Mouse (Mus musculus) granulocyte monocyte progenitor cell, adult 5-6 weeks (primary cell): ENCODE data around the gene Ppox. TPM values are rescaled to one million over a fixed set of nuclear protein-coding genes. Genes with fewer than 3 reads are reported as not detected.

Experiments
- total RNA-seq, 2 experiments: library from RNA; stranded (forward) in 1 of 2; stranded (reverse) in 1 of 2; fragments of 200-712, 200-1000 nt in 1 of 2; fragments of >200 nt in 1 of 2; fragmentation: Nextera tagmentation in 1 of 2; gene quantifications; 2 replicates each; pipeline ENCODE4 v1.2.3; 2014 to 2017

Gene Ppox
- total RNA-seq, 2 experiments from 2014 or later: 22.5 to 25.3 TPM

Other genes with a start within 250 kb of the Ppox start
- 274 and 310 TPM in 2 replicates for gene Fcgr3, start 216.3 kb downstream of the Ppox start, total RNA-seq (2014; fragmentation: Nextera tagmentation)
- gene Fcgr3, start 216.3 kb downstream of the Ppox start, total RNA-seq (2017): 498 and 520 TPM in 2 replicates
- gene Cfap126, start 167.3 kb downstream of the Ppox start, total RNA-seq (2014; fragmentation: Nextera tagmentation): 1.7 and 3.8 TPM in 2 replicates
- 0.47 and 1.5 TPM in 2 replicates for gene Cfap126, start 167.3 kb downstream of the Ppox start, total RNA-seq (2017)
- 119 and 151 TPM in 2 replicates for gene Sdhc, start 130.6 kb downstream of the Ppox start, total RNA-seq (2014; fragmentation: Nextera tagmentation)
- gene Sdhc, start 130.6 kb downstream of the Ppox start, total RNA-seq (2017): 110 and 112 TPM in 2 replicates
- gene Mpz, start 130.5 kb downstream of the Ppox start, total RNA-seq (2014; fragmentation: Nextera tagmentation): 2.0 TPM in 1 of 2 replicates, not detected in the other
- not detected in 2 replicates for gene Mpz, start 130.5 kb downstream of the Ppox start, total RNA-seq (2017)
- 11.7 and 11.8 TPM in 2 replicates for gene Pcp4l1, start 84.9 kb downstream of the Ppox start, total RNA-seq (2014; fragmentation: Nextera tagmentation)
- gene Pcp4l1, start 84.9 kb downstream of the Ppox start, total RNA-seq (2017): 13.7 TPM in 2 replicates
- not detected in 2 replicates for gene Nr1i3, start 67.2 kb downstream of the Ppox start, total RNA-seq (2014; fragmentation: Nextera tagmentation)
- 0.10 and 0.17 TPM in 2 replicates for gene Nr1i3, start 67.2 kb downstream of the Ppox start, total RNA-seq (2017)
- gene Tomm40l, start 58.7 kb downstream of the Ppox start, total RNA-seq (2014; fragmentation: Nextera tagmentation): 30.1 and 30.3 TPM in 2 replicates
- gene Tomm40l, start 58.7 kb downstream of the Ppox start, total RNA-seq (2017): 20.7 and 21.2 TPM in 2 replicates
- gene Apoa2, start 56.1 kb downstream of the Ppox start, total RNA-seq (2014; fragmentation: Nextera tagmentation): 4.5 and 6.9 TPM in 2 replicates
- gene Apoa2, start 56.1 kb downstream of the Ppox start, total RNA-seq (2017): 3.7 and 8.0 TPM in 2 replicates
- gene Fcer1g, start 46.8 kb downstream of the Ppox start, total RNA-seq (2014; fragmentation: Nextera tagmentation): 327 and 359 TPM in 2 replicates
- 143 and 171 TPM in 2 replicates for gene Fcer1g, start 46.8 kb downstream of the Ppox start, total RNA-seq (2017)
- gene Adamts4, start 30.8 kb downstream of the Ppox start, total RNA-seq (2014; fragmentation: Nextera tagmentation): not detected in 2 replicates
- gene Adamts4, start 30.8 kb downstream of the Ppox start, total RNA-seq (2017): not detected in 2 replicates
- 270 and 271 TPM in 2 replicates for gene Ndufs2, start 29.8 kb downstream of the Ppox start, total RNA-seq (2014; fragmentation: Nextera tagmentation)
- 358 and 391 TPM in 2 replicates for gene Ndufs2, start 29.8 kb downstream of the Ppox start, total RNA-seq (2017)
- gene B4galt3, start 10.9 kb downstream of the Ppox start, total RNA-seq (2014; fragmentation: Nextera tagmentation): 24.7 and 25.6 TPM in 2 replicates
- 14.7 and 19.0 TPM in 2 replicates for gene B4galt3, start 10.9 kb downstream of the Ppox start, total RNA-seq (2017)
- gene Usp21, start 6.8 kb upstream of the Ppox start, total RNA-seq (2014; fragmentation: Nextera tagmentation): 34.7 and 37.6 TPM in 2 replicates
- gene Usp21, start 6.8 kb upstream of the Ppox start, total RNA-seq (2017): 20.0 and 22.8 TPM in 2 replicates
- gene Ufc1, start 13.8 kb upstream of the Ppox start, total RNA-seq (2014; fragmentation: Nextera tagmentation): 142 and 143 TPM in 2 replicates
- 108 and 113 TPM in 2 replicates for gene Ufc1, start 13.8 kb upstream of the Ppox start, total RNA-seq (2017)
- gene Dedd, start 48.0 kb upstream of the Ppox start, total RNA-seq (2014; fragmentation: Nextera tagmentation): 16.4 and 17.1 TPM in 2 replicates
- 12.9 and 16.8 TPM in 2 replicates for gene Dedd, start 48.0 kb upstream of the Ppox start, total RNA-seq (2017)
- 28.1 and 30.3 TPM in 2 replicates for gene Nit1, start 64.5 kb upstream of the Ppox start, total RNA-seq (2014; fragmentation: Nextera tagmentation)
- gene Nit1, start 64.5 kb upstream of the Ppox start, total RNA-seq (2017): 24.6 and 33.8 TPM in 2 replicates
- gene Pfdn2, start 64.5 kb upstream of the Ppox start, total RNA-seq (2014; fragmentation: Nextera tagmentation): 35.6 and 62.6 TPM in 2 replicates
- gene Pfdn2, start 64.5 kb upstream of the Ppox start, total RNA-seq (2017): 15.2 and 28.0 TPM in 2 replicates
- gene Klhdc9, start 79.6 kb upstream of the Ppox start, total RNA-seq (2014; fragmentation: Nextera tagmentation): not detected in 2 replicates
- 0.52 and 0.77 TPM in 2 replicates for gene Klhdc9, start 79.6 kb upstream of the Ppox start, total RNA-seq (2017)
- 1.5 and 2.4 TPM in 2 replicates for gene Nectin4, start 88.9 kb upstream of the Ppox start, total RNA-seq (2014; fragmentation: Nextera tagmentation)
- 0.99 and 1.6 TPM in 2 replicates for gene Nectin4, start 88.9 kb upstream of the Ppox start, total RNA-seq (2017)
- 47.2 and 53.5 TPM in 2 replicates for gene Arhgap30, start 107.8 kb upstream of the Ppox start, total RNA-seq (2014; fragmentation: Nextera tagmentation)
- 63.0 and 67.1 TPM in 2 replicates for gene Arhgap30, start 107.8 kb upstream of the Ppox start, total RNA-seq (2017)
- gene Usf1, start 130.1 kb upstream of the Ppox start, total RNA-seq (2014; fragmentation: Nextera tagmentation): 51.3 and 64.2 TPM in 2 replicates
- 71.0 and 71.5 TPM in 2 replicates for gene Usf1, start 130.1 kb upstream of the Ppox start, total RNA-seq (2017)
- gene Tstd1, start 137.7 kb upstream of the Ppox start, total RNA-seq (2014; fragmentation: Nextera tagmentation): 10.1 and 14.9 TPM in 2 replicates
- gene Tstd1, start 137.7 kb upstream of the Ppox start, total RNA-seq (2017): 3.7 TPM in 1 of 2 replicates, not detected in the other
- gene F11r, start 156.3 kb upstream of the Ppox start, total RNA-seq (2014; fragmentation: Nextera tagmentation): not detected in 2 replicates
- 5.8 TPM in 1 of 2 replicates, not detected in the other for gene F11r, start 156.3 kb upstream of the Ppox start, total RNA-seq (2017)
- 3.2 and 4.7 TPM in 2 replicates for gene Alyref2, start 222.3 kb upstream of the Ppox start, total RNA-seq (2014; fragmentation: Nextera tagmentation)
- gene Alyref2, start 222.3 kb upstream of the Ppox start, total RNA-seq (2017): 6.4 and 13.2 TPM in 2 replicates